Comparison of ENCODE assay signal across 9 mouse cellular contexts in the genomic region with DNA sequence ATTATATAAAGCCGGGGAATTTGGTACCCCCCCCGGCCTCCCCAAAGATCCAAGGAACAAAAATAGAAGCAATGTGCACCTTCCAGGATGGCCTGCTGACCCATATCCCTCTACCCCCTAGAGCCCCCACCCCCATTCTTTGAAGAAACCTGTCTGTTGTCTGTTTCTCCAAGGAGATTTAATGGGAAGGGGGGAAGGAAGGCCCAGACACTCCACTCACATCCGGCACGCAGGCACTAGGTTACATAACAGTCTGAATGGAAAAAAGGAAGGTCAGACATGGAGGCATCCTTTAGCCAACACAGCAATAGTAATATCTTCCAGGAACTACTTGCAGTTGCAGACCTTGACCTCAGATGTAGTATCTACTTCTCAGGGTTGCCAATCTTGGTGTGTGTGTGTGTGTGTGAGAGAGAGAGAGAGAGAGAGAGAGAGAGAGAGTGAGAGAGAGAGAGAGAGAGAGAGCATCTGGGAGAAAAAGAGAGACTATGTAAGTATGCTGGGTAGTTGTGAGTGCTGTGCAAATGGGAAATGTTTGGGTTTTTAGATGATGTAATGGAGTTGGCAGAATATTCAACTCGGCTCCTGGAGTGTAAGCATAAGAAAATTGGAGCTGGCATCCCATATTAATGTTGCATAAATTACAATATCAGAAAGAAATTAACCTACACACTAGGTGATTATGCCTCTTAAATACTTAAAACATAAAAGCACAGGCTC. TPM values are rescaled to one million over a fixed set of nuclear protein-coding genes. Genes with fewer than 3 reads are reported as not detected.
A peak's percentile ranks its signal among the peaks of the same experiment; 100 is the strongest.
DNase-seq lines count a peak whose midpoint lies in the region; ATAC-seq and TF ChIP-seq lines count a peak whose summit lies in the region.
"Had no signal": no experiment of that assay in that cellular context is flagged by ENCODE, and none has a peak within 500 bp of the region (broad histone marks: within the 10 kb centered on the region; RNA-seq: fewer than 3 reads in every experiment).

No protein-coding gene starts in this region.

- TF ChIP-seq EP300 in heart, adult 2 months (IDR thresholded peaks at IDR 0.05; ENCODE audit: insufficient read depth, low read depth, low read length): 0 out of 2 replicates have a peak, but pooled peaks have one; percentile 7

- WGBS in heart, adult 2 months: 33% methylated on average over 5 of the region's 5 CpGs
- 43% methylated on average over 5 of the region's 5 CpGs for WGBS in forebrain, embryonic 16.5 days

- peaks cover 2% of the 10 kb centered on the region; the same call in 1 of the 2 replicates for H3K36me3 ChIP-seq in heart, adult 2 months (ENCODE audit: control insufficient read depth, insufficient read depth, low read length)
- H3K36me3 ChIP-seq in forebrain, embryonic 16.5 days (ENCODE audit: control insufficient read depth, insufficient read depth): no peaks in the 10 kb centered on the region

- no peaks in the 10 kb centered on the region for H3K9me3 ChIP-seq in forebrain, embryonic 16.5 days (ENCODE audit: control insufficient read depth, low read length)
- H3K9me3 ChIP-seq: megakaryocyte, embryonic 14.5 days had no signal

- H3K4me3 ChIP-seq in heart, adult 2 months: peak overlapping the region; percentile 92; the same call in 1 of the 2 replicates
- no peak overlapping the region for H3K4me3 ChIP-seq in forebrain, embryonic 16.5 days (replicated peaks; ENCODE audit: low read length)
- H3K4me3 ChIP-seq: megakaryocyte, embryonic 14.5 days had no signal

- ATAC-seq in forebrain, embryonic 16.5 days: no peak

- peak overlapping the region; percentile 97; the same call in 1 of the 2 replicates for H3K4me2 ChIP-seq in forebrain, embryonic 16.5 days (ENCODE audit: low read length)

- no peak for TF ChIP-seq POLR2A in heart, adult 2 months (IDR thresholded peaks at IDR 0.05; ENCODE audit: insufficient read depth, low read depth, low read length)

- peaks cover 5% of the 10 kb centered on the region for H3K4me1 ChIP-seq in heart, adult 2 months (ENCODE audit: control insufficient read depth, insufficient read depth, low read length)
- H3K4me1 ChIP-seq in forebrain, embryonic 16.5 days (replicated peaks; ENCODE audit: control insufficient read depth, insufficient read depth, low read length): peaks cover 23% of the 10 kb centered on the region

- no peak for TF ChIP-seq CTCF in heart, adult 2 months (IDR thresholded peaks at IDR 0.05)

- intact Hi-C loops in heart, adult 2 months (cut with DNase I): no loop called here
- intact Hi-C loops in heart, postnatal 14 days (cut with DNase I): no loop called here

- no peak for DNase-seq in heart, adult 2 months
- DNase-seq in heart, postnatal 14 days: no peak
- peak; percentile 47 to 59 for DNase-seq in adrenal gland, postnatal 36 days
- peak; percentile 53 to 64 for DNase-seq in kidney, postnatal 36 days
- DNase-seq in spleen, adult 12 weeks (ENCODE audit: low spot score): no peak
- no peak for DNase-seq in thymus, postnatal 14 days
- no peak for DNase-seq in frontal cortex, postnatal 10 days (ENCODE audit: low spot score in 2 of 2)

- no peaks in the 10 kb centered on the region for H3K79me2 ChIP-seq in heart, adult 2 months (replicated peaks; ENCODE audit: control insufficient read depth, insufficient read depth, low read length)

- no peaks in the 10 kb centered on the region for H3K27me3 ChIP-seq in heart, adult 2 months (ENCODE audit: control insufficient read depth, insufficient read depth, low read length)
- no peaks in the 10 kb centered on the region for H3K27me3 ChIP-seq in forebrain, embryonic 16.5 days (replicated peaks; ENCODE audit: control insufficient read depth, insufficient read depth, low read length)

- no peak overlapping the region for H3K9ac ChIP-seq in heart, adult 2 months (ENCODE audit: low read depth, low read length)
- H3K9ac ChIP-seq in forebrain, embryonic 16.5 days (replicated peaks; ENCODE audit: low read depth, low read length): no peak overlapping the region

- H3K27ac ChIP-seq in heart, adult 2 months: peak overlapping the region; percentile 0; the same call in 1 of the 2 replicates
- no peak overlapping the region for H3K27ac ChIP-seq in forebrain, embryonic 16.5 days (ENCODE audit: low read length)

RNA-seq across cellular contexts. Expression of a gene that starts 2.6 kb away (rescaled TPM):
- 10 to 100 TPM; 21.6 to 28.9 TPM for total RNA-seq in heart, adult 2 months (2021)
- 6.7 and 13.1 TPM in 2 replicates for polyA plus RNA-seq in heart, adult 2 months (2012; rRNA removed)
- total RNA-seq in heart, postnatal 14 days (2021): 10 to 100 TPM; 23.3 to 32.9 TPM
- total RNA-seq in adrenal gland, postnatal 36 days (2021): 100 to 1,000 TPM in 1 of 2 experiments, 10 to 100 TPM in 1; 56.5 to 109 TPM
- 7.0 and 7.9 TPM in 2 replicates for polyA plus RNA-seq in forebrain, embryonic 16.5 days (2015; fragmentation: Nextera tagmentation; extraction: Ambion mirVana)

Comparison
In these comparisons a context has a peak if more than half of its experiments do, and no peak if none do; other contexts are left out.
1. DNase-seq: peak in adrenal gland, postnatal 36 days (2 of 2) and kidney, postnatal 36 days (2 of 2); none in heart, adult 2 months (0 of 2), heart, postnatal 14 days (0 of 2), spleen, adult 12 weeks (single experiment), thymus, postnatal 14 days (single experiment) and frontal cortex, postnatal 10 days (0 of 2).